8 mouse cellular contexts compared by ENCODE assay signal in the genomic region with DNA sequence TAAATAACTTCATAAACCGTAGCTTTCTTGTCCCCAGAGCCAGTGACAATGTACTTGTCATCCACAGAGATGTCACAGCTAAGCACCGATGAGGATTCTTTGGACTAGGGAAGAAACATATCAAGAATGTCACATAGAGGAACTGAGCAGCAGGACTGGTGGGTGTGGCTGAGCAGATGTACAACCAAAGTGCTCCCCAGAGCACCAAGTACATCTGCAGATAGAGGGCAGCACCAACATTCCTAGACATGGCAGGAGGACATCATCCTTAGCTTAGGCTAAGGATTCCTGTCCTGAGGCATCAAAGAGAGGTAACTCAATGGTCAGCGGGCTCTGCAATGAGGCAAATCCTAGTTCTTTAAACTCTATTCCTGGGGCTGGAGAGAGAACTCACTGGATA.
DNase-seq lines count a peak whose midpoint lies in the region; ATAC-seq and TF ChIP-seq lines count a peak whose summit lies in the region.

No protein-coding gene starts in this region.

- TF ChIP-seq EP300 in liver, postnatal 0 days (IDR thresholded peaks at IDR 0.05; ENCODE audit: low read depth) = no peak

- no peaks in the 10 kb centered on the region for H3K27me3 ChIP-seq in spleen, adult 2 months (ENCODE audit: control insufficient read depth, insufficient read depth, low read length)
- H3K27me3 ChIP-seq in liver, postnatal 0 days (ENCODE audit: insufficient read depth, low read length) = no peaks in the 10 kb centered on the region

- H3K4me1 ChIP-seq in spleen, adult 2 months (ENCODE audit: control insufficient read depth, insufficient read depth, insufficient read length) = no peaks in the 10 kb centered on the region
- no peaks in the 10 kb centered on the region for H3K4me1 ChIP-seq in liver, postnatal 0 days (ENCODE audit: insufficient read depth)

- H3K4me2 ChIP-seq in liver, postnatal 0 days (ENCODE audit: low read depth, low read length) = no peak overlapping the region

- peak; percentile 27; the same call in 1 of the 2 replicates for TF ChIP-seq CTCF in spleen, adult 2 months (IDR thresholded peaks at IDR 0.05; ENCODE audit: extremely low read depth, insufficient read depth, insufficient read length, insufficient replicate concordance)
- TF ChIP-seq CTCF in liver, postnatal 0 days (IDR thresholded peaks at IDR 0.05; ENCODE audit: low read depth) = peak; percentile 64

- no peak for ATAC-seq in liver, postnatal 0 days

- TF ChIP-seq POLR2A in spleen, adult 2 months (IDR thresholded peaks at IDR 0.05; ENCODE audit: low read depth, low read length) = no peak

- H3K4me3 ChIP-seq in spleen, adult 2 months (ENCODE audit: extremely low read depth, insufficient read depth, insufficient read length) = no peak overlapping the region
- H3K4me3 ChIP-seq in liver, postnatal 0 days (ENCODE audit: low read depth, low read length) = no peak overlapping the region

- H3K36me3 ChIP-seq in spleen, adult 2 months (ENCODE audit: control insufficient read depth, insufficient read depth, low read length) = peaks cover 20% of the 10 kb centered on the region
- peaks cover 41% of the 10 kb centered on the region for H3K36me3 ChIP-seq in liver, postnatal 0 days (replicated peaks; ENCODE audit: insufficient read depth, low read length)

- H3K27ac ChIP-seq in spleen, adult 2 months (ENCODE audit: insufficient read depth, low read length) = no peak overlapping the region
- no peak overlapping the region for H3K27ac ChIP-seq in liver, postnatal 0 days (ENCODE audit: low read depth)

- no peaks in the 10 kb centered on the region for H3K9me3 ChIP-seq in liver, postnatal 0 days (ENCODE audit: low read length)

- 69% methylated on average over 3 of the region's 3 CpGs for WGBS in spleen, adult 2 months
- WGBS in liver, postnatal 0 days (ENCODE audit: insufficient replicate concordance) = 84% methylated on average over 3 of the region's 3 CpGs

- peak; percentile 9 to 44 for DNase-seq in adrenal gland, adult (ENCODE audit: inconsistent age in 2 of 2, low spot score in 1 of 2)
- DNase-seq in adrenal gland, postnatal 25 days = no peak
- DNase-seq in spleen, adult 2 months (ENCODE audit: low read depth in 1 of 2, low spot score in 2 of 2) = peak in 1 of 2 experiments; percentile 45
- DNase-seq in spleen, adult 12 weeks (ENCODE audit: low spot score) = no peak
- DNase-seq in liver, postnatal 0 days = no peak
- peak; percentile 32 to 36 for DNase-seq in thymus, postnatal 36 days
- no peak for DNase-seq in gastrocnemius, adult 8-10 months (ENCODE audit: low spot score in 2 of 2)
- no peak for DNase-seq in Muller cell, postnatal 12 days (ENCODE audit: inconsistent ontology term)

- no peak overlapping the region for H3K9ac ChIP-seq in liver, postnatal 0 days (replicated peaks)

Comparison
In these comparisons a context has a peak if more than half of its experiments do, and no peak if none do; other contexts are left out.
1. DNase-seq: peak in adrenal gland, adult (2 of 2) and thymus, postnatal 36 days (2 of 2); none in adrenal gland, postnatal 25 days (single experiment), spleen, adult 12 weeks (single experiment), liver, postnatal 0 days (single experiment), gastrocnemius, adult 8-10 months (0 of 2) and Muller cell, postnatal 12 days (single experiment).